Mouse (Mus musculus) spleen, postnatal 36 days (tissue): ENCODE data around the gene Aftph.
A peak's percentile ranks its signal among the peaks of the same experiment; 100 is the strongest.

ENCODE experiments used
- DNase-seq, 2 experiments: peaks; one replicate each; pipeline ENCODE4 v3.0.0; 2022; ENCODE audit warnings: low spot score in 2 of 2, mixed read lengths in 1 of 2

Aftph gene

DNA sequence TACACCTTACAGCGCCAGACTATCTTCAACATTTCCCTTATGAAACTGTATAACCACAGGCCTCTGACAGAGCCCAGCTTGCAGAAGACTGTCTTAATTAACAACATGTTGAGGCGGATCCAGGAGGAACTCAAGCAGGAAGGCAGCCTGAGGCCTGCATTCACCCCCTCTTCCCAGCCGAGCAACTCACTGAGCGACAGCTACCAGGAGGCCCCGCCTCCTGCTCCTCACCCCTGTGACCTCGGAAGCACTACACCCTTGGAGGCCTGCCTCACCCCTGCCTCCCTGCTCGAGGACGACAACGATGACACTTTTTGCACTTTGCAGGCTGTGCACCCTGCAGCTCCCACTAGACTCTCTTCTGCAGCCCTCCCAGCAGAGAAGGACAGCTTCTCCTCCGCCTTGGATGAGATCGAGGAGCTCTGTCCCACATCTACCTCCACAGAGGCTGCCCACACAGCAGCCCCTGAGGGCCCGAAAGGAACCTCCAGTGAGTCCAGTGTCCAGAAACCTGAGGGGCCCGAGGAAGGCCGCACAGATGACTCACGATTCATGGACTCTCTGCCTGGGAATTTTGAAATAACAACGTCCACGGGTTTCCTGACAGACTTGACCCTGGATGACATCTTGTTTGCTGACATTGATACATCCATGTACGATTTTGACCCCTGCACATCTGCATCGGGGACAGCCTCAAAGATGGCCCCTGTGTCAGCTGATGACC lies 93.3 kb downstream of the Aftph start:
- no peak for DNase-seq

- no peak for DNase-seq
Measured at GRCm38 (mm10) chr11:20646986-20647726, 94.2 kb downstream of the Aftph start.

GRCm38 (mm10) chr11:20646142-20646541 lies 95.2 kb downstream of the Aftph start:
- no peak for DNase-seq

GRCm38 (mm10) chr11:20645521-20645920 lies 95.9 kb downstream of the Aftph start:
- no peak for DNase-seq

DNA sequence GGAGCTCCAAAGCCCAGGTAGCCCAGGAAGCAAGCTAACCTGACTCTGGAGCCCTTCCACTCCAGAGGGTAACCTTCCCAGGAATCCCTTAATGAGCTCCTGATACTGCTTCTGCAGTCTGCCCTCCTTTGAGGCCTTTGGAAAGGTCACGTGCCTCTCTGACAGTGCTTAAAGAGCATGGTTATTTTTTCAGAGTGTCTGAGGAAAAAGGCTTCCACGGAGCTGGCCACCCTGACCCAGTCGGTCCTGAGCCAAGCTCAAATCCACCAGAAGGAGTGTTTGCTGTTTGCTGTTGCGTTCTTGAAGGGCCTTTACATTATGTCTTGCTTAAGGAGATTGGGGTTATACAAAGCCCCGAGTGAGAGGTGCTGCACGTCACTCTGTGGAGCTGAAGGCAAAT lies 96.5 kb downstream of the Aftph start:
- DNase-seq = no peak

GRCm38 (mm10) chr11:20644166-20644565 lies 97.2 kb downstream of the Aftph start:
- DNase-seq = no peak

- no peak for DNase-seq
Measured at GRCm38 (mm10) chr11:20643161-20643560, 98.2 kb downstream of the Aftph start.

DNA sequence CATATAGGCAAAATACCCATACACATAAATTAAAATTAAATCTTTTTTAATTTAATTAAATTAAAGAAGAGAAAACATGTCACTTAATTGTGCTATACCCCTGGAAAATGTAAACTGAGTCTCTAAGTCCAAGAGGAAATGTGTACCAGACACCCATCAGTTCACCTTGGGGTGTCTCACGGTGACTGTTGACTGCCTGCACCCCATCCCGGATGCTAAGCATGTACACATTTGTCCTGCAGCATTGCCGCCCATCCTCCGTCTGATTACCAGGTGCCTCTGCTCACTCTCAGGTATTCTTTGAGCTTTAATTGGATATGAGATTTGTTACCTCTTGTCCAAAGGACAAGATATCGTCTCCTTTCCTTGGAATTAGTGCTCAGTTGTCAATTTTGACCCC lies 99.1 kb downstream of the Aftph start:
- DNase-seq = no peak

- DNase-seq = no peak
Measured at GRCm38 (mm10) chr11:20639918-20640447, 101.4 kb downstream of the Aftph start.

- peak; percentile 63 to 79 for DNase-seq
Measured at GRCm38 (mm10) chr11:20638841-20639240, 102.5 kb downstream of the Aftph start.

DNA sequence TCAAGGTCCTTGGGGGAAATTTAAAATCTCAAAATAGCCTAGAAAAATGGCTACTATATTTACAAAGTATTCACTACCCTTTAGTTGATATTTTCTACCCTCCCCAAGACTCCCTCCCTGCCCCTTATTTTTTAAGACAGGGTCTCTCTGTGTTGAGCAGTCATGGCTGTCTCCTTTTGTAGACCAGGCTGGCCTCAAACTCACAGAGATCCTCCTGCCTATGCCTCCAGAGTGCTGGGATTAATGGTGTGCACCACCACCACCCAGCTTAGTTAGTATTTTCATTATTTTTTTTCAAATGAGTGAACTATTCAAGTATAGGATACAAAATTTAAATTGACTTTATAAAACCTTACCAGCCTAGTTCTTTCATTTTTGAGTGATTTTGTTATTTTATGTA lies 104.3 kb downstream of the Aftph start:
- no peak for DNase-seq

DNA sequence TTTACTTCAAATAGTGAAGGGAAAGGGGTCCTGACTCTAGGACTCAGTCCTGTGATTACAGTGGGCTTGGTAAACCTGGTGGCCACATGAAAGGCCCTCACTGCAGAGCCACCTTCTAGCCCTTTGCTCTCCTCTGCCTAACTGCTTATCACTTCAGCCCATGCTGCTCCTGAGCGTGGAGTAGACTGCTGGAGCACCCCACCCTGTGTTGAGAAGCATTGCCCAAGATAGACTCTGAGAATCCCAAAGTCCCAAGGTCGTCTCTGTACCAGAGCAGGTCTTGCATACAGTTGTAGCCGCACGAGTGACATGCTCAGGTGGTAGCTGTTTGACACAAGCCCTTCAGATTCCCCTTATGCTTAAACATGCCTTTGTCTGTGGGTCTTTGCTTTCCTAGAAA lies 105.3 kb downstream of the Aftph start:
- DNase-seq = peak; percentile 56 to 70

GRCm38 (mm10) chr11:20635646-20636045 lies 105.7 kb downstream of the Aftph start:
- DNase-seq = no peak
